Mouse (Mus musculus) right cerebral cortex, postnatal 14 days (tissue): ENCODE measurements around the gene Runx3.

Experiments used
- DNase-seq: peaks from one replicate; pipeline ENCODE4 v3.0.0; 2022

The Runx3 gene

DNA sequence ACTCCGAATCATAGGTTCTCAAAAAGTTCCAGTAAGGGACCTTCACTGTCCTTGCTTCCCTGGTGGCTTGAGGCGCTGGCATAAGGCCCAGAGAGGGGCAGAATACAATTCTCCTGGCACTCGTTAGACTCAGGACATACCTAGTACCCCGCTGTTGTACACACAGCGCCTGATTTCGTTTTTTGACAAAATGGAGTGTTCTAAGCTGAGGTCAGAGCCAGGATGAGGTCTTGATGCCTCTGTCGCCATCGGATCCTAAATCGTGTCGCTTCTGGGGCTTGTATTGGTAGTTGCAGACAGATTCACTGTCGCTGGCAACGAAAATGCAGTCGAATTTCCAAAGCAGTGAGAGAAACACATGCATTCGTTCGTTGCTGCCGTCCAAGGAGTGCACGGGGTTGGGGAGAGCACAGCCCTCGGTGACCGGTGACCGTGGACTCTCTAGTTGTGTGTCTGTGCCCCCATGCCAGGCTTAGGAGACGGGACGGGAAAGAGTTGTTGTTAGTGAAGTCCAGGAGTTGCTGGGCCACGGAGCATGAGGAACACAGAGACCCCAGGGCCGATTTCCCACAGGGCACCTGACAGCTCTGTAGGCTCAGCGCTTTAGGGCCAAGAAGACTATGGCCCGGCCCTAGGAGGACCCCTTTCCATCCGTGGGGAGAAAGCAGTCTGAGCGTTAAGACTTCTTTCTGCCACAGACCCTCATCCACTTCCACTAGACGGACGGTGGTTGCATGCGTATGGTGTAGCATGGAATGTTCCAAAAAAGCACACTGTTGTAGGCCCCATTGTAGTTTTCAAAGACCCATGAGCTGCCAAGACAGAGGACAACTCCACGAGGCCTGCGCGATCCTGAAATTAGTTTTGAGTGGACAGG lies 30.9 kb downstream of the Runx3 start:
- no peak for DNase-seq

DNA sequence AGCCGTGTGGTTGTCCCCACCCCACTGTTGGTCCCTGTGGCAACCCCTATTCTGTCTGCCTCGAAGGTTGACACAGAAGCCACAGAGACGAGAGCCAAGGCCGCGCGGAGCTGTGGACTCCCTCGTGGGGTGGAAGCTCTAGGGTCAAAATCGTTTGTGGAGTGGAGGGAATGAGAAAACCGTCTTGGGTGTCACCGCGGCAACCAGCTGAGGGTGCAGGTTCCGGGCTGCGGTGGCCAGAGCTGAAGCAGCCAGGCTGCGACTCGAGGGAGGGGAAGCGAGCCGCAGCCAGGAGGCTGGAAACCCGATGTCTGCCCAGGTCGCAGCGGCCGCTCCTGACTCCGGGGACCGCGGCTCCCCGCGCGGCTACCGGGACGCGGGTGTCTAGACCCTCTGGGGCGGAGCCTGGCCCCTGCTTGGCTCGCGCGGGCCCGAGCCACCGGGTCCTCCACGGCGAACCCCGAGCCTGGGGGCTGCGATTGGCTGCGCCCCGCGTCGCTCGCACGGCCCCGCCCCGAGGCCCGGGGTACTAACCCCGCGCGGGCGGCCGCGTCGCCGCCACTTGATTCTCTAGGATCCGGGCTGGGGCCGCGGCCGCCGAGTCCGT lies 31.6 kb downstream of the Runx3 start:
- DNase-seq: no peak

DNA sequence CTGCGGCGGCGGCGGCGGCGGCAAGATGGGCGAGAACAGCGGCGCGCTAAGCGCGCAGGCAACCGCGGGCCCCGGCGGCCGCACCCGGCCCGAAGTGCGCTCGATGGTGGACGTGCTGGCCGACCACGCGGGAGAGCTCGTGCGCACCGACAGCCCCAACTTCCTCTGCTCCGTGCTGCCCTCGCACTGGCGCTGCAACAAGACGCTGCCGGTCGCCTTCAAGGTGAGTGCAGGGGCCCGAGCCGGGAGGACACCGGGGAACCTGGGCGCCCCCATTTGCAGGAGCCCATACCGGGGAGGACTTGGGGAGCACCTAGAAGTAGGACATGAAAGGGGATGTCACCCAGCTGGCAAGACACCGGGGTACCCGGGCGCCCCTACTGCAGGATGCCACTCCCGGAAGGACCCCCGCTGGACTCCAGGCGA lies 32.4 kb downstream of the Runx3 start:
- DNase-seq: no peak

DNA sequence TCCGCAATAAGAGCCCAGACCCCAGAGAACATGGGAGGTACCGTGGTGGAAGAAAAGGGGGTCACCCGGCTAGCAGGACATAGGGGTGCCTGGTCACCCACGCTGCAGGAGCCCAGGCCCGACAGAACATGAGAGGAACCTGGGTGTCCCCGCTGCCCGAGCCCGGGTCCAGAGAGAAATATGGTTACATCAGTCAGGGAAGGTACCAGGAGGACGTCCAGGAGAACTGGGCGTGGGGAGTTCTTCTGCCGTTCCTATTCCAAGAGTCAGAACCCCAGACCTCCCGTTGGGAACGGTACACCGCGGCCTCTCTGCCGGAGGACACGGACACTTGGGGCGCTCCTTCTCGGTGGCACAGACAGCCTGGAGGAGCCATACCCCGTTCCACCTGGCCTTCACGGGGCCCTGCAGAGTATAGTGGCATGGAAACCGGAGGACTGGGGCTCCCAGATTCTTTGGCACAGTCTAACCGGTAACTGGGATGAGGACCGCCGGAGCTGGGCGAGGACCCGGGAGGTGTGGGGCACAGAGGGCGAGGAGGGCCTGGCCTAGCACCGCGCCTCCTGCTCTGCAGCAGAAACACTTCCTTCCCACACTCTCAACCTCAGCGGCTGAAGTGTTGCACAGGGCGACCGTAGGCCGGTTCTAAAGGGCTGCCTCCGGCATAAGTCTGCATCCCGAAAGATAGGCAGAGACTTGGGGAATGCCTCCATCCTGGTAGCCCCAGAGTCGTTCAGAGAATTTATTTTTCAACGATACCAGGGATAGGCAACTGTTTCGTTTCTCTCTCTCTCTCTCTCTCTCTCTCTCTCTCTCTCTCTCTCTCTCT lies 33.0 kb downstream of the Runx3 start:
- DNase-seq: no peak

DNA sequence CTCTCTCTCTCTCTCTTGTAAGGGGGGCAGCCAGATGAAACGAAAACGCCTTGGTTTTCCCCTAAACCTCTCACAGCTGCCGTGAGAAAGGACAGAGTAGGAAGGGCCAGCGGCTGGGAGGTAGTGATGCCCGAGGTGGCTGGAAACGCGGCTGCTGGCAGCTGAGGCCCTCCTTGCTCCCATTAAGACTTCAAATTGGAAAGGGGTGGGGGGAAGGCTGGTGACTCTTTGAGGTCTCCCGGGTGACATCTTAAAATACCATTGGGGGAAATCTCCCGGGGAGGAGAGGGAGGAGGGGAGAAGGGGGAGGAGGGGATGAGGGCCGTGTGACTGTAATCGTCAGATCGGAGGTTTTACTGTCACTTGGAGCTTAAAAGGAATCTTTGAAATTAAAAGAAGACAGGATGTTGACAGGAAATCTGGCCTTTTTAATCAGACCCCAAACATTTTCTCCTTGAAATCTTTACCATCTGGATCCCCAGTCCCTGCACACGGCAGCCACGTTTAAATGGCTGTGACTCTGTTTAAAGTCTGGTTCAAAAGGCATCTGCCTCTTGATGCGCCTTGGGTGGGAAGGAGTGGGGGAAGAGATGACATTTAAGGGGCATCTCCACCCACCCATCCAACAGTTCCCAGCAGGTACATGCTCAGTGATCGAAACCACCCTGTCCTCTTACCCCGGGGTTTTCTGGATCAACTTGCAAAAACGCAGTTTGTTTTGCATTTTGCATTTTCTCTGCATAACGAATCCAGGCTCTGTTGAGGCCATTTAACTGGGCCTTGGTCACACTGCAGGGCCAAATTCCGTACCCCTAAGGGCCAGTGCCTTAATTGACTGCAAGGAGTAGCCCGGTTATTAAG lies 33.9 kb downstream of the Runx3 start:
- no peak for DNase-seq

DNA sequence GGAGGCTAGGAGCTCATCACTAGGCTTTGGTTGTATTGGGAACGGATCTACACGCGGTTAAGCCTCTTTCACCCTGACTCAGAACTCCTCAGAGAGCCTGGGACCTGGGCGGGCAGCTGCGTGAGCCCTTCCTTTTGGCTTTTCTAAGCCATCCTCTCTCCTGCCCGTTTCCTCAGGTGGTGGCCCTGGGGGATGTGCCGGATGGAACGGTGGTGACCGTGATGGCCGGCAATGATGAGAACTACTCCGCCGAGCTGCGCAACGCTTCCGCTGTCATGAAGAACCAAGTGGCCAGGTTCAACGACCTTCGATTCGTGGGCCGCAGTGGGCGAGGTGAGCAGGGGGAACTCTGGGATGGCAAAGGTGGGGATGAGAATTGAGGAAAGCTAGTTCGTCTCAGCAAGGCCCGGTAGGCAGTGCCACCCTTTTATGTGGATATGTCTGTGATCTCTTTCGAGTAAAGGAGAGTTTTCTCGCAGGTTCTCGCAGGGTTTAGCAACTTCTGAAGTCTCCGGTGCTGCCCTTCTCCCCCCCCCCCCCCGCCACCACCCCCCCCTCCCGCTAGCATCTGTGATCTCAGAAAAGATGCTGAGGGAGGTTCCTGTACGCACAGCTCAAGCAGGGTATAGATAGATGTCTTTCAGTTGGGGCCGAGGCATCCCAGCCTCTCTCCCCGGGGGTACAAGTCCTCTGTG lies 34.8 kb downstream of the Runx3 start:
- no peak for DNase-seq

DNA sequence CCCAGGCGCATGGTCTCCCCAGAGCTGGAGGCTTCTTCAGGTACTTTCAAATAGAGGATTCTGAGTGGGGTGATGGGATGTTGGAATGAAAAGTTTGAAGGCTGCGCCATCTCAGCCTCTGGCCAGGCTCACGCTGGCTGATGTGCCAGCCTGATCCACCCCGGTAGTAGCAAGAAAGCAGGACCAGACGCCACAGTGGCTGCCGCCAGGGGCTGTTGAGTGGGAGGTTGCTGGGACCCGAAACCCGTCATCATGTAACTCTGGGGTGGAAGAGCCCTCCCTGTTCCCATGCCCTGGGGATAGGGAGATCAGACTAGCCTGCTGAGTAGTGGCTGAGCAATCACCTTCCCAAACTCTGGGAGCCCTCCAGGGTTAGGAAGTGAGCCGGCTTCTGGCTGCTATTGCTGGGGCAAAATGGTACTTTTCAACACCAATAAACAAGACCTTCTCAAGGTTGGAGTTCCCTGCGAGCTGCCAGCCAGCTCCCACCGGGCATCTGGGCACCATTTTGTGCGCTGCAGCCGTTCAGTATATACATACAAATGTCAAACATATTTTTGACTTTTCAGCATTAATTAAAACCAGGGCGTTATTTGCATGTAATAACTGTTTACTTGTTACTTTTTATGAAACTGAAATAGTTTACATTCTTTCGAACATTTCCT lies 35.5 kb downstream of the Runx3 start:
- no peak for DNase-seq

DNA sequence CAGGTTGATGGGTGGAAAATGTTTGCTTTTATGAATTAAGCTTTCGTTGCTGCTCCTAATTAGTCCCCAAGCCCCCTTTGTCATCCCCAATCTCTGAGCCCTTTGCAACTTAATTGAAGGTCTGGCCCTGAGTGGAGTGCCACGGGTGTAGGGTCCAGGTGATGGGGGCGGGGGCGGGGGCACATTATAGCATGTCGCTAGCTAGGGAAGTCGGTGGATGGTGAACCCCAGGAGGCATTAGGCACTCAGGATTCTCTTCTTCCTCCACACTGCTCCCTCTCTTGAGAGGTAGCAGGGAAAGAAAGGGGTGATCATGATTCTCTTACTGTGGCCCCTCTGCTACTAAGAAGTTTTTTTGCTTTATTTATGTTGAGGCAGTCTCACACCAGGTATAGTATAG lies 36.1 kb downstream of the Runx3 start:
- no peak for DNase-seq

DNA sequence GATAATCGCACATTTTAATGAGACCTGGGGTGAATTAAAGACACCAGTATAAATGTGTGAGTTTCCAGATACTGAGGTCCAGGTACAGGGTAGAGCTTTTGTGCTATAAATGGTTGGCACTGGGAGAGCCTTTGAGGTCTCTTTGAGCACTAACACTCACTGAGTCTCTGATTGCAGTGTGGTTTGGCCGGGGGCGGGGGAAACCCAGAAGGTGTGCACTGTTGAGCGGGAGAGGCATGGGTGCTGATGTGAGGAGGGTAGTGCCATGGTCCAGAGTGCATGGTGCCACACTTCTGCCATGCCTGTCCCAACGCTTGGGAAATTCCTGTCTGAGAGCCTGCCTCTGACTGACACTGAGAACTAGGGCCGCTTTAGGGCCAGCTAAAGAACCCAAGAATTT lies 36.9 kb downstream of the Runx3 start:
- no peak for DNase-seq

DNA sequence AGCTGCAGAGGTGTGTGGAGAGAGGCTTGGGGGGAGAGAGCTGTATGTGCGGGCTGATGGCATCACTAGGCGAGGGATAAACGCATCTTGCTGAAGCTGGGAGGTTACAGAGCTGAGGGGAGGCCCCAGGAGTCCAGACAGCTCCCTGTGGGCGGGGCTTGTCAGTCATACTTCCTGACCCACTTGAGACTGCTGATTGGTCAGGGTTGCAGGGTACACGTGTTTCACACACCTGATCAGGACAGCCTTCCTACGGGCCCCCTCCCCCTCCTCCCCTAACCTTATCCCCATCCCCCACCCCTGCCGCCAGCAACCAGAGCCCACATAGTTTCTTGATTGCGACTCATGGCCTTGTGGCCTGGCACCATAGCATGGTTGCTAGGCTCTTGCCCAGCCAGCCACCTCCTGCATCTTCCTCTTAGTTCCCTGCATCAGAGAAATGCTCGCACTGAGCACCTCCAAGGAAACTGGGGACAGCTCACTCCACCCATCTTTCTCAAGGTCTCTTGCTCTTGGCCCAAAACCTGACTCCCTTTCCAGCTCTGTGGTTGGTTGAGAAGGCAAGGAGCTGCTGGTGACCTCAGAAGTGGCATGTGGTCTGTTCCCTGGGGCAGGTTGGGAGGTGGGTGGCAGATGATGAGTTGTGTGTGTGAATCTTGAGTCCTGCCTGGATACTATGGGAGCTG lies 38.4 kb downstream of the Runx3 start:
- DNase-seq: no peak

DNA sequence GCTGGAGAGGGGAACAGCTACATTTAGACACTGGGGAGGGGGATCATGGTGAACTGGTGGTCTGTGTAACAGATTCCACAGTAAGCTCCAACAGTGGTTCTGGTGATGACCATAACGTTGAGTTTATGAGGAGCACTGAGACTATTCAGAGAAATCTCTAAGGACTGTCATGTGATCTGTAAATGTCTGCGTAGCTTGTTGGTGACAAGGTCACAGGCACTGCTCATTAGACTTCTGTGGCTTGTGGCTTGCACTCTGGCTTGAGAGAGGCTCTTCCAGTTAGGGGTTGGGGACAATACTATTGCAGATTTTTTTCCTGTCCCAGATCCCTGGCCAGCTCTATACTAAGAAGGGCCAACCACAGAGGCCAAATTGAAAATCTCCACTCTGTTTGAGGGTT lies 39.2 kb downstream of the Runx3 start:
- DNase-seq: no peak

DNA sequence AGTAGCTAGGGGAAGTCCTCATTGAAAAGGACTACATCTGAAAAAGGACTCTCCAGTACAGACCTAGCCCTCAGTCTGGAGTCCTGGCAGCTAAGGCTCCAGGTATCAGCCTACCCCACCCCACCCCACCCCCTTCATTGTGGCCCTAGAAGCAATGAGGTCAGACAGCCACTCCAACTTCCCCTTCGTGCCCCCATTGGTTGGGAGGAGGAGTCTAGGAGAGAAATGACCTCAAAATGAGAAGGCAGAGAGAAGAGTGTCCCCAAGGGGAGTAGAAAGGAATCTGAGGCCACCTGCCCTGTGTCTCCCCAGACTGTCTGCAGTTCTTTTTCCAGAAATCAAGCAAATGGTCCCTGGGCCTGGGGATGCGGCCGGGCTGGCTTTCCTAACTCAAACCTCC lies 39.7 kb downstream of the Runx3 start:
- DNase-seq: no peak

DNA sequence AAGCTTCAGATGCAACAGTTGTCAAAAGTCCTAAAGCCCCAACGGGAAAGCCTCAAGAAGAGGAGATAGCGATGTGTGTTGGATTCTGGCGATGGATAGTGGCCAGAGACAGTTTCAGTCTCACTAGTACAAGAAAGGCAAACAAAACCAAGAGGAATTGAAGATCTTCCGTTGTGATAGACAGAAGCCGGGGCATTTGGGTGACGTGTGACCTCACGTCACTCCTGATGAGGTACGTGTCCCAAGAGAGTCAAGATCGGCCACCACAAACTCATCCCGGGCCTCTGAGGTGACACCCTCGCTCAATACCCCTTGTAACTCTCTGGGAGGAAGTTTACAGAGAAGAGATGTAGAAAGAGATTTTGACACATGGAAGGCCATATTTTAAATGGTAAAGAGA lies 41.0 kb downstream of the Runx3 start:
- DNase-seq: no peak

DNA sequence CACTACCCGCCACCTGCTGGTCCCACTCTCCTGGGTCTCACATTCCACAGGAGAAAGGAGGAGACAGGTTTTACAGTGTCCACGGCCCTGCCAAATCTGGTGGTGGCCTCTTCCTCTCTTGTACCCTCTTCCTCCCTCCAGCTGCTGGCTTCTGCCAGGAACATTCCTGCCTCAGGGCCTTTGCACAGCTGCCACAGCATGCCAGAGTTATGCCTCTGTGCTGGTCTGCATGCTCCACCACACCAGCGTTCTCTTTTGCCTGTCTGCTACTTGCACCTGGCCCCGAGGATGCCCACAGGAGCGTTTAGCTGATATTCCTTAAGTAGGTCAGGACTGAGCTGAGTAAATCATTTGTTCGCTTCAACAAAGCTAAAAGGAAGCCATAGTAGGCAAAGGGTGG lies 45.3 kb downstream of the Runx3 start:
- no peak for DNase-seq

DNA sequence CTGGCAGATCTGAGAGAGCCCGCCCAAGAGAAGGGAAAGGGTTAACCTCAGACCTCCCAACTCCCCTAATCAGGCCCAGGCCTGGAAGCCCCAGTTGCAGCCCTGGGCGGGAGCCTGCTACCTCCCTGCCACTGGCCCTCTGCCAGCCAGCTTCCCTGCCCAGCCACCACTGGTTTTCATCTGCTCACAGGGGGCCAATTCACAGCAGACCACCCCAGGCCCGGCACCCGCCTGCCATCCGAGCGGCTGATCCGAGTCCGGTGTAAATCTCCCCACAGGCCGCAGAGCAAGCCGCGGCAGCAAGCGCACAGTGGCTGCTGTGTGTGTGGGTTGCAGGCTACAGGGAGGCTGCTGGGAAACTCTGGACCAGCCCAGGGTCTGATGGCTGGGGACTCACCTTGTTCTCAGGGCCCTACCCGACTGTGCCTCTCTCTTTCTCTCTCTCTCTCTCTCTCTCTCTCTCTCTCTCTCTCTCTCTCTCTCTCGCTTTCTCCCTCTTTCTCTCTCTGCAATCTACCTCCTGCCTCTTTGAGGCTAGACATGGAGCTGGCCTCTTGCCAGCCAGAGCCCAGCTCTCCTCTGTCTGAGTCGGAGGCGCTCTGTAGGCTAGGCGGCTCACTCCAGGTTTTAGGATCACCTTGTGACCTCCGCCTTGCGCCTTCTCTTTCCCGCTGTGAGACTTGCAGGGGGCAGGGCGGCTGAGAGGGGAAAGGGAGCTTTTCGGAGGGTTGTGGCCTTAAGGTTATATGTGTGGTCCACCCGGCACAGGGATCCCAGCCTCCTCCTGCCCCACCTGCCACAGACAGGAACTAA lies 46.2 kb downstream of the Runx3 start:
- DNase-seq: no peak

DNA sequence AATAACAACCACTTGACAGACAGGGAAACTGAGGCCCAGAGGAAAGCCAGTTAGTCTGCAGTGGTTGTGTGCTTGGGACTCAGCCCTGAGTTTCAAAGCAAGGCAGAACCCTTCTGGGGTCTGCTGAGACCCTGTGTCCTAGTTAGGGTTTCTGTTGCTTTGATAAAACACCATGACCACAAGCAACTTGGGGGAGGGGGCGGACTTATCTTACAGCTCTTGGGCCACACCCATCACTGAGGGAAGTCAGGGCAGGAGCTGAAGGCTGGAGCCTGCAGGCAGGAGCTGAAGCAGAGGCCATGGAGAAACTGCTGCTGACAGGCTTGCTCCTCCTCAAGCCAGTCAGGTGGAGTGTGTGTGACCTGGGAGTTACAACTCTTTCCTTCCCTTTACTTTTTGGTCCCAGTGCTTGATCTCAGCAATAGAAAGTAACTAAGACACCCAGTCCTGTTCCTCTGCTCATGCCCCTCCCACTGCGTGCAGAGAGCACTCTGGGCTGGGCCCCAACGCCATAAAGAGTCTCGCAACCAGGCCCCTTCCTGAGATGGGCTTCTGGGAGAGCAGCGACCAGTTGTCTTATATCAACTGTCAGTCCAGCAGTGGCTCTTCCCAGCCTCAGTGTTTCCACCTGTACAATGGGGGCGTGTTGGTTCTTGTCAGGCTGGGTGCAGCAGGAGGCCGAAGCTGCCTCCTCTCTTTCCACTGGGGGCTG lies 47.5 kb downstream of the Runx3 start:
- DNase-seq: no peak

DNA sequence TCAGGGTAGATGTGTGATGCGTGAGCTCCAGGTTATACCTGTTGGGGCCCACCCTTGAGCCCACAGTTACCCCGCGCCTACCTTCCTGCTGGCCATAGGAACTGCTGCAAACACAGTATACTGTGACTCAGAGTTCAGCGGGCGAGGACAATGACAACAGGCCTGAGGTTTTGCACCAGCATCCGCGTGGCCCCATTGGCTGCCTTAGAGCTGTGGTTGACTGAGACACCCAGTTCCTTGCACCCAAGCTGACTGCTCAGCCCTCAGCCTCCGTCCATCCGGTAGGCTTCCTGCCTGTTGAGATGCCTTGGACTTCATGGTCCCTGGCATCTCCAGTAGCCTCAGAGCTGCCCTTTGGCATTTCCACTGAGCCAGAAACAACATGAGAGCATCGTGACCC lies 48.6 kb downstream of the Runx3 start:
- DNase-seq: no peak

DNA sequence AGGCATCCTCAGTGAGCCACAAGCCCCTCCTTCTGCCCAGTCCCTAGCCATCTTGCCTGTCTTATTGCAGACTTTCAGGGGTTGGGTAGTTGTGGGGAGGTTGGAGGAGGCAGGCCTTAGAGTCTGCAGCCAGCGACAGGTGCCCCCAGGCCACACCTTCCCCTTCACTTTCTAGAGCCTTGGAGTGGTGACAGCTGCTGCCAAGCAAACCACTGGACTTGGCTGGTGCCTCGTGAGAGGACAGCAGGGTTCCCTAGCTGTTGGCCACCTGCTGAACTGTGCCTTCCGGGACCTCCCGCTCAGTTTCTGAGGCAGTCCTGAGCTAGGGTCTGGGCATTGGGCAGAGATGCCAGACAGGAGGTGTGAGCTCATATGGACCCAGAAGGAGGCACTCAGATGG lies 49.0 kb downstream of the Runx3 start:
- no peak for DNase-seq

DNA sequence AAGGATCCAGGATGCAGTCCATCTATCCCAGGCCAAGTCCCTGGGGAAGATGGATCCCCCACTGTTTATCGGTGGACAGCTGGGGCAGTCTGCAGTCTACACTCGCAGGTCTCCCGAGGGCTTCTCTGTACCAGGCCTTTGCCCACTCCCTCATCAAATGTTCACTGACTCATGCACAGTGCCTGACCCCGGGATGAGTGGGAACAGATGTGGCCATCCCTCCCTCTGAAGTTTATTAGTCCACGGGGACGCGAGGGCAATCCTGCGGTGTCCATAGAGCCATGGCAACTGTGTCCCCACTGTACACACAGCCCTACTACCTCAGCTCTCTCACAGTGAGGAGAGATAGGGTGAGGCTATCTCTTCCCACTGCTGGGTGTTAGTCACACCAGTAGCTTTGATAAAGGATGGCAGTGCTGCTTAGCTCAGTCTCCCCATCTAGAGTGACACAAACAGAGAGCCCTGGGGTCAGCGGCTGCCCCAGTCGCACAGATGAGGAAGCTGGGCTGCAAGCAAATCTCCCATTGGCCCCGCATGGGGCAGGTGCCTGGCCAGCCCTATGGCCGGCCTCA lies 50.9 kb downstream of the Runx3 start:
- no peak for DNase-seq
